Mouse (Mus musculus) lung, postnatal 0 days (tissue): ENCODE results near the gene Pde1a.

Experiments used
- CTCF ChIP-seq: IDR thresholded peaks from 2 replicates; pipeline ENCODE4 v1.5.1; 2016; ENCODE audit warnings: antibody characterized with exemption, mild to moderate bottlenecking
- EP300 ChIP-seq: IDR thresholded peaks from 2 replicates; pipeline ENCODE4 v1.6.1; 2016; ENCODE audit warnings: antibody characterized with exemption, mild to moderate bottlenecking, control low read depth

GRCm38 (mm10) chr2:80135076-80135475 lies 5.8 kb upstream of the Pde1a start:
- no peak for TF ChIP-seq CTCF
- TF ChIP-seq EP300 = no peak
